Mouse (Mus musculus) intestine, embryonic 14.5 days (tissue): ENCODE results near the gene Txnrd3. TPM values are rescaled to one million over a fixed set of nuclear protein-coding genes. Genes with fewer than 3 reads are reported as not detected.

ENCODE experiments used
- ATAC-seq: fragments of 200-750 bp; cut with Nextera tagmentation; replicated peaks from 2 replicates; pipeline ENCODE4 v1.8.0; 2017; ENCODE audit warnings: low read depth, moderate number of reproducible peaks, moderate TSS enrichment, moderate library complexity; ENCODE audit not compliant: low FRiP score, low TSS enrichment
- DNase-seq: peaks from one replicate; pipeline ENCODE4 v3.0.0-alpha.2; 2018; ENCODE audit warnings: low spot score
- H3K27ac ChIP-seq: fragments of 300-500 bp; sonication (generic); 2 replicates; pipeline ENCODE4 v1.5.1; 2014; ENCODE audit warnings: low read depth, mild to moderate bottlenecking, control low read depth
- H3K27me3 ChIP-seq: fragments of 300-500 bp; sonication (generic); replicated peaks from 2 replicates; pipeline ENCODE4 v1.6.1; 2014; ENCODE audit warnings: low read length, control low read depth; ENCODE audit not compliant: control insufficient read depth, insufficient read depth
- H3K36me3 ChIP-seq: fragments of 300-500 bp; sonication (generic); 2 replicates; pipeline ENCODE4 v1.6.1; 2014; ENCODE audit warnings: low read length, control low read depth; ENCODE audit not compliant: control insufficient read depth, insufficient read depth
- H3K4me1 ChIP-seq: fragments of 300-500 bp; sonication (generic); replicated peaks from 2 replicates; pipeline ENCODE4 v1.6.1; 2014; ENCODE audit warnings: low read length, control low read depth, mixed read lengths; ENCODE audit not compliant: control insufficient read depth, insufficient read depth
- H3K4me2 ChIP-seq: fragments of 300-500 bp; sonication (generic); 2 replicates; pipeline ENCODE4 v1.6.1; 2014; ENCODE audit warnings: low read length
- H3K4me3 ChIP-seq: fragments of 300-500 bp; sonication (generic); 2 replicates; pipeline ENCODE4 v1.5.1; 2014; ENCODE audit warnings: low read depth, low read length, control low read depth, mixed read lengths
- H3K9ac ChIP-seq: fragments of 300-500 bp; sonication (generic); 2 replicates; pipeline ENCODE4 v1.6.1; 2014; ENCODE audit warnings: mild to moderate bottlenecking, low read length
- H3K9me3 ChIP-seq: fragments of 300-500 bp; sonication (generic); 2 replicates; pipeline ENCODE4 v1.6.1; 2016; ENCODE audit warnings: low read length, control low read depth; ENCODE audit not compliant: control insufficient read depth
- WGBS: fragments of 180-500 bp; shearing (Covaris S2); extraction: QIAGEN DNeasy Blood & Tissue Kit; methylation state at CpG from one replicate; pipeline ENCODE4 v1.1.7; 2014; 5-methylcytosine and 5-hydroxymethylcytosine counted together
- polyA plus RNA-seq: library from polyadenylated mRNA; unstranded; fragments of >200 nt; fragmentation: Nextera tagmentation; extraction: Ambion mirVana; gene quantifications from 2 replicates; pipeline ENCODE4 v1.2.1, GENCODE M21; 2014

Txnrd3 gene
- 11.4 and 12.0 TPM in 2 replicates for polyA plus RNA-seq

DNA sequence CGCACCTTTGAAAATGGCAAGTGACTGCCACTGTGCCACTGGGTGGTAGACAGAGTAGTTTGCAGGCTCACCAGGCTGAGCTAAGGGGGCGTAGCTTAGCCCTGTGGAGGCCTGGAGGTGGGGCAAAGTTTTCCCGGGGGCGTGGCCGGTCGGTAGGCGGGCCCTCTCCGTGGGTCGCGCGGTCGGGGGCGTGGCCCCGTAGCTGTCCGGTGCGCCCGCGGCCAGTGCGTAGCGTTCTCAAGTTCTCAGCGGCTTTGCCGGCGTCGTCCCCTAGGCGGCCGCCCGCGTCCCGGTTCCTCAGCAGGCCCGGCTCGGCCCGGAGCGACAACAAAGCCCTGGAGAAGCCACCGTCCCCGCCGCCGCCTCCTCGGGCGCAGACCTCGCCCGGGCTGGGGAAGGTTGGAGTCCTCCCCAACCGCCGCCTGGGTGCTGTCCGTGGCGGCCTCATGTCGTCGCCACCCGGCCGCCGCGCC, at the start of gene Txnrd3:
Txnrd3 (plus strand) TSS at position 191 of the 473 bp plus-strand sequence.
- peak within 1 kb of the TSS; percentile 63 for H3K9ac ChIP-seq

DNA sequence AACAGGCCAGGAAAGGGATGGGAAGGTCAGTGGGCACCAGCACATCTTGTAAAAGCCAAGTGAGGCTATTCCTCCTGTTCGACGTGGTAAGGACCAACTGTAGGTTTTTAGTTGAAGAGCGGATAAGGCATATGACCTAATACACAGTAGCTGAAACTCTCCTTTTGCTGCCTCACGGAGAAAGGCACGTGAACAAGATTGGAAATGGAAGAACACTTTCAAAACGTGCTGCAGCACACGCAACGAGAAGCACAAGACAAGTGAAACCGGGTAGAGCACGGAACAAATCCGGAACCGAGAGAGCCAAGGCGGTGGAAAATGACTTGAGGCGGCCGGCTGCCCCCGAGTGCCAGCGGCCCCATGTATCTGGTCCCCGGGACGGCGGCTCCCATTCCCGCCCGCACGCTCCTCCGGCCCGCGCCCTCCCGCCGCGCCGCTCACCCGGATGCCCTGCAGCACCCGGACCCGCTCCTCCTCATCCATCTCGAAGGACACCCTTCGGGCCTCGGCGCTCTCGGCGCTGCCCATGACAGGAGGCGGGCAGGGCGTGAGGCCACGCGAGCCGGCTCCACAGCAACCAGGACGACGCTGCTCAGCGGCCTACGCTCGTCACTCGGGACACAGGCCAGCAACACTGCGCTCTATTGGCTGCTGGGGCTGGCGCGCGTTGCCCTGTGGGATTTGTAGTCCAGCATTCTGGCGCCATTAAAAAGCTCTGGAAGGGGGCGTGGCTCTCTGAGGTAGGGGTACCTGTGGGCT, 48.6 kb upstream of the Txnrd3 start, which contains the start of gene Chchd6:
Chchd6 (minus strand) TSS at position 635 of the 759 bp plus-strand sequence.
- peak within 1 kb of the TSS; percentile 69 for H3K4me2 ChIP-seq
- H3K36me3 ChIP-seq = no peaks in the 10 kb centered on the region
- peak within 1 kb of the TSS; percentile 48 for H3K9ac ChIP-seq
- H3K4me1 ChIP-seq = peaks cover 5% of the 10 kb centered on the region; the same call in 1 of the 2 replicates
- H3K27ac ChIP-seq = no peak within 1 kb of the TSS
- H3K4me3 ChIP-seq = peak within 1 kb of the TSS; percentile 69
- DNase-seq = peak; percentile 98
- H3K27me3 ChIP-seq = no peaks in the 10 kb centered on the region
- ATAC-seq = peak; percentile 100
- no peaks in the 10 kb centered on the region for H3K9me3 ChIP-seq
- under 1% methylated on average over 44 of the region's 56 CpGs for WGBS

More for the DNA sequence above, at the start of gene Txnrd3:
- peak within 1 kb of the TSS; percentile 64 for H3K4me3 ChIP-seq
- no peaks in the 10 kb centered on the region for H3K9me3 ChIP-seq
- under 1% methylated on average over 37 of the region's 51 CpGs for WGBS
- no peaks in the 10 kb centered on the region for H3K36me3 ChIP-seq
- peak within 1 kb of the TSS; percentile 91 for H3K27ac ChIP-seq
- ATAC-seq (peak; percentile 86), DNase-seq (peak; percentile 94)
- H3K4me1 ChIP-seq = 0 out of 2 replicates have a peak, but pooled peaks cover 5% of the 10 kb centered on the region
- H3K4me2 ChIP-seq = peak within 1 kb of the TSS; percentile 80
- no peaks in the 10 kb centered on the region for H3K27me3 ChIP-seq

DNA sequence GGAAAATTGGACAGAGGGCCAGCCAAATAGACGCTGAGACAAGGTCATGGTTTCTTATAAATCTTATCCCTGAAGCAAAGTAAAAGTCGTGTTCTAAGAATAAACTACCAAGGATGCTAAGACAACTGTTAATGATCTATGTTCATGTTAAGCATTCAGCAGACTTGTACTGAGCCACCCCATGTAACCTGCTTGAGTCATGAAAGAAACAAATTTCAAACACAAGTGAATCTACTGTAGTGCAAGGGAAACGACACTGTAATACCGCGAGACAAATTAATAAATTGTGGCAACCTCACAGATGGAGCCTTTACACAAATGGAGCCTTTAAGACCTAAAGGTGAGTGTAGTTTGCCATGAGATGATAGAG, 48.0 kb upstream of the Txnrd3 start:
- Histone ChIP-seq H3K27ac (no peak overlapping the region), H3K4me1 (peaks cover 5% of the 10 kb centered on the region; the same call in 1 of the 2 replicates), H3K9ac (no peak overlapping the region), H3K9me3 (no peaks in the 10 kb centered on the region), H3K4me2 (peak overlapping the region; percentile 69), H3K27me3 (no peaks in the 10 kb centered on the region), H3K36me3 (no peaks in the 10 kb centered on the region), H3K4me3 (peak overlapping the region; percentile 69)
- DNase-seq (no peak), ATAC-seq (peak; percentile 15; the same call in 1 of the 2 replicates)
- 26% methylated on average over 5 of the region's 5 CpGs for WGBS

DNA sequence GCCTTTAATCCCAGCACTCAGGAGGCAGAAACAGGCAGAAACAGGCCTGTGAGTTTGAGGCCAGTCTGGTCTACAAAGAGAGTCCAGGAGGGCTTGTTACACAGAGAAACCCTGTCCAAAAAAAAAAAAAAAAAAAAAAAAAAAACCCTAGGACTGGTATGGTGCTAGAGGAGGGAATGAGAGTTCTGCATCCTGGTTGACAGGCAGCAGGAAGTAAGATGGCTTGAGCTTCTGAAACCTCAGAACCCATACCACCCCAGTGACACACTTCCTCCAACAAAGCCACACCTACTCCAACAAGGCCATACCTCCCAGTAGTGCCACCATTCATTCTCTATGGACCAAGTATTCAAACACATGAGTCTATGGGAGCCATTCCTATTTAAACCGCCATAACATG, 47.3 kb upstream of the Txnrd3 start:
- no peak overlapping the region for H3K4me3 ChIP-seq
- H3K4me2 ChIP-seq = no peak overlapping the region
- H3K4me1 ChIP-seq = peaks cover 5% of the 10 kb centered on the region; the same call in 1 of the 2 replicates
- H3K36me3 ChIP-seq = no peaks in the 10 kb centered on the region
- DNase-seq (no peak), ATAC-seq (no peak)
- H3K9ac ChIP-seq = no peak overlapping the region
- no peak overlapping the region for H3K27ac ChIP-seq
- H3K27me3 ChIP-seq = no peaks in the 10 kb centered on the region
- no peaks in the 10 kb centered on the region for H3K9me3 ChIP-seq
- WGBS = 96% methylated on average over 1 of the region's 1 CpGs

DNA sequence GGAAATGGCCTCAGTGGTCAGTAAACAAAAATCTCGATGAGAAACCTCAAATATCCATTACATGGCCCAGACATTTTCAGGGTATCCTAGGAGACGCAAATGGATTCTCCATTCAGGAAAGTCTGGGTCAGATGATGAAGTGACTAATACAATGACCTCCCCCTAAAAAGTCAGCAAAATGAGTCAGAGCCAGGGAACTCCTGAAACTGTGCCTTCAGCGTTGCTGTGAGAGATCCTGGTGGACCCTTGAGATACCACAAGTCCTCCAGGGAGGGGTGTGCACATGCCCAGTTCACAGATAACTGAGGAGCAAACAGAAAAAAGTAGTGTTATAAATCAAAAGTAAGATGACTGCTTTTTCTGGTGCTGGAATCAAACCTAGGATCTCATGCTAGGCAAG, 37.7 kb upstream of the Txnrd3 start:
- Histone ChIP-seq H3K4me2 (no peak overlapping the region), H3K4me3 (no peak overlapping the region), H3K27ac (no peak overlapping the region), H3K36me3 (no peaks in the 10 kb centered on the region), H3K4me1 (no peaks in the 10 kb centered on the region), H3K27me3 (no peaks in the 10 kb centered on the region), H3K9me3 (no peaks in the 10 kb centered on the region), H3K9ac (no peak overlapping the region)
- DNase-seq (no peak), ATAC-seq (no peak)
- 57% methylated on average over 3 of the region's 3 CpGs for WGBS

DNA sequence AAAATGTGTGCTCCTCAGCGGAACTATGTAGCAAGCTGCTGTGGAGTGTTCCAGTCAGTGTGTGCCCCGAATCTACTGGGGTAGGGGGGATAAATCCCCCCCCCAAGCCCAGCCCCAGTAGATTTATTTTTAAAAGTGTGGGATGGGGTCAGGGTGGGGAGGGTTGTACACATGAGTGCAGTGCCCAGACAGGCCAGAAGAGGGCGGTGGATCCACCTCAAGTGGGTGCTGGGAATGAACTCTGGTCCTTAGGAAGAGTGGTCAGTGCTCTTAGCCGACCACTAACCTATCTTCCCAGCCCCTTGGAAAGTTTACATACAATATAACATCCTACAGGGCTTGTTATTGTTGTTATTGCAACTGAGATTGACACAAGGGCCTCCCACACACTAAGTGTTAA, 35.8 kb upstream of the Txnrd3 start:
- Histone ChIP-seq H3K36me3 (no peaks in the 10 kb centered on the region), H3K27ac (no peak overlapping the region), H3K4me3 (no peak overlapping the region), H3K9ac (no peak overlapping the region), H3K4me2 (no peak overlapping the region), H3K9me3 (no peaks in the 10 kb centered on the region), H3K4me1 (no peaks in the 10 kb centered on the region), H3K27me3 (no peaks in the 10 kb centered on the region)
- no peak for ATAC-seq
- no peak for DNase-seq
- WGBS = 48% methylated on average over 4 of the region's 4 CpGs

DNA sequence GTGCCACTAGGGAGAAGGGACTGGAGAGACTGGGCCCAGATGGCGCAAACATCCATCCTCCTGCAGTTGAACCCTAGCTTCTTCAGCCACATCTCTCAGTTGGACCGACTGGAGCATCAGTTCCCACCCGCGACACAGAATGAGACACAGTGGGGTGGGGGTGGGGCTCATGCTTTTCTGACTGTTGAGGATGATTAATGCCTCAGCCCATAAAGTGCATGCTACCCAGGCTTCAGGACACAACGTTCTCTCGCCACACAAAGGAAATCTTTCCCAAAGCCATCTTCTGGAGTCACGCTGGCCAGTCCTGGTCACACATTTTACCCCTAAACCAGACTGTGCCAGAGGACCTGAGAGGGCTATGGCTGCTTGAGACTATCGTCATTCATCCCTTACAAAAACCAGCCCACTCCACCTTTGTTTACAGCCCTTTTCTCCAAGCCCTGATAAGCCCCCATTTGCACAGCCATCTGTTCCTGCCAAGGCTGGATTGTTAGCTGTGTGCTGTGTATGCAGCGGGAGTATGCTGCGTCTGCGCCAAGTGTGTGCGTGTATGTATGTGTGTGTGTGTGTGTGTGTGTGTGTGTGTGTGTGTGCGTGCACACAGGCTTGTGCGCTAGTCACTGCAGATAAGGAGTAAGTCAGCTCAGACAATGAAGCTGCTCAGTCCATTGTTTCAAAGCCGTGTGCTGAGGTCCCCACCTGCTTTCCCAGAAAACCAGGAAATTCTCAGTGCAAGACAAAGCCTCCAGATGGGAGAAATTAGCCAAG, 30.3 kb upstream of the Txnrd3 start:
- Histone ChIP-seq H3K27me3 (no peaks in the 10 kb centered on the region), H3K4me1 (no peaks in the 10 kb centered on the region; the same call in 1 of the 2 replicates), H3K4me3 (no peak overlapping the region), H3K9me3 (no peaks in the 10 kb centered on the region), H3K9ac (no peak overlapping the region), H3K36me3 (no peaks in the 10 kb centered on the region), H3K27ac (no peak overlapping the region), H3K4me2 (no peak overlapping the region)
- DNase-seq (no peak), ATAC-seq (no peak)
- WGBS = 29% methylated on average over 15 of the region's 15 CpGs

DNA sequence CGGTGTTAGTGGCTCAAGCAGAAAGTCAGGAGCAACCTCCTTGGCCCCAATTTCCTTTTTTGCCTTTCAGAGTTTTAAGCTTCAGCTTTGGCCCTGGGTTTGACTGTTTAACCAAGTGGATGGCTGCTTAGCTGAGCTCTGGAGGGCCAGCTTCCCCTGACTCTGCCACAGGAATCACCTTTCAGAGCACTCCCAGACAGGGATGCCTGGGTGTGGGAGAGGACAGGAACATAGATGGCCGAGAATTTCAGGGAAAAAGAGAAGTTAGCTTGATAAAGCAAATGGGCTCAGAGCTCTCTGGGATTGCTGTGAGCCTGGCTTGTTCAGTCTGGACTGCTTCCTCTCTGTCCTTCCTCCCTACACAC, 29.7 kb upstream of the Txnrd3 start:
- no peak for ATAC-seq
- Histone ChIP-seq H3K4me3 (no peak overlapping the region), H3K27me3 (no peaks in the 10 kb centered on the region), H3K36me3 (no peaks in the 10 kb centered on the region), H3K9me3 (no peaks in the 10 kb centered on the region), H3K4me2 (no peak overlapping the region), H3K9ac (no peak overlapping the region), H3K27ac (no peak overlapping the region), H3K4me1 (no peaks in the 10 kb centered on the region; the same call in 1 of the 2 replicates)
- DNase-seq = no peak
- WGBS = 28% methylated on average over 2 of the region's 2 CpGs
